Mouse (Mus musculus): ENCODE results near the gene Lsamp. TPM values are rescaled to one million over a fixed set of nuclear protein-coding genes. Genes with fewer than 3 reads are reported as not detected.

Lsamp gene
- polyA plus RNA-seq, 1 experiment from 2014 or later, result 1.3 TPM

- Histone ChIP-seq H3K9me3 (ENCODE audit: control insufficient read depth, low read length) (no peaks in the 10 kb centered on the region), H3K36me3 (ENCODE audit: control insufficient read depth, insufficient read depth, low read length) (no peaks in the 10 kb centered on the region), H3K27me3 (replicated peaks; ENCODE audit: control insufficient read depth, insufficient read depth, low read length) (no peaks in the 10 kb centered on the region), H3K4me1 (replicated peaks; ENCODE audit: control insufficient read depth, insufficient read depth, low read length) (no peaks in the 10 kb centered on the region), H3K9ac (ENCODE audit: low read depth, low read length) (no peak overlapping the region), H3K4me2 (no peak overlapping the region), H3K27ac (ENCODE audit: low read depth, low read length) (no peak overlapping the region), H3K4me3 (ENCODE audit: low read depth, low read length) (no peak overlapping the region)
- WGBS, result 75% methylated on average over 5 of the region's 5 CpGs
- DNase-seq (ENCODE audit: low spot score) (no peak), ATAC-seq (replicated peaks; ENCODE audit: low FRiP score) (no peak)
These were observed 487.8 kb downstream of the Lsamp start for GRCm38 (mm10) chr16:40471967-40472366.

GRCm38 (mm10) chr16:40491606-40492005 is 507.4 kb downstream of the Lsamp start:
- H3K9me3 ChIP-seq (ENCODE audit: control insufficient read depth, low read length), result no peaks in the 10 kb centered on the region
- no peaks in the 10 kb centered on the region for H3K4me1 ChIP-seq (replicated peaks; ENCODE audit: control insufficient read depth, insufficient read depth, low read length)
- no peaks in the 10 kb centered on the region for H3K27me3 ChIP-seq (replicated peaks; ENCODE audit: control insufficient read depth, insufficient read depth, low read length)
- no peak overlapping the region for H3K9ac ChIP-seq (ENCODE audit: low read depth, low read length)
- ATAC-seq (replicated peaks; ENCODE audit: low FRiP score) (no peak), DNase-seq (ENCODE audit: low spot score) (no peak)
- 90% methylated on average over 2 of the region's 2 CpGs for WGBS
- no peak overlapping the region for H3K4me2 ChIP-seq
- no peak overlapping the region for H3K27ac ChIP-seq (ENCODE audit: low read depth, low read length)
- H3K36me3 ChIP-seq (ENCODE audit: control insufficient read depth, insufficient read depth, low read length), result no peaks in the 10 kb centered on the region
- no peak overlapping the region for H3K4me3 ChIP-seq (ENCODE audit: low read depth, low read length)

GRCm38 (mm10) chr16:40504262-40504960 is 520.2 kb downstream of the Lsamp start:
- Histone ChIP-seq H3K9ac (ENCODE audit: low read depth, low read length) (no peak overlapping the region), H3K4me2 (no peak overlapping the region), H3K27me3 (replicated peaks; ENCODE audit: control insufficient read depth, insufficient read depth, low read length) (no peaks in the 10 kb centered on the region), H3K27ac (ENCODE audit: low read depth, low read length) (no peak overlapping the region), H3K4me3 (ENCODE audit: low read depth, low read length) (no peak overlapping the region), H3K36me3 (ENCODE audit: control insufficient read depth, insufficient read depth, low read length) (no peaks in the 10 kb centered on the region), H3K4me1 (replicated peaks; ENCODE audit: control insufficient read depth, insufficient read depth, low read length) (no peaks in the 10 kb centered on the region), H3K9me3 (ENCODE audit: control insufficient read depth, low read length) (no peaks in the 10 kb centered on the region)
- ATAC-seq (replicated peaks; ENCODE audit: low FRiP score), result no peak
- 76% methylated on average over 3 of the region's 3 CpGs for WGBS
- no peak for DNase-seq (ENCODE audit: low spot score)

- Histone ChIP-seq H3K9me3 (ENCODE audit: control insufficient read depth, low read length) (no peaks in the 10 kb centered on the region), H3K36me3 (ENCODE audit: control insufficient read depth, insufficient read depth, low read length) (no peaks in the 10 kb centered on the region), H3K27ac (ENCODE audit: low read depth, low read length) (no peak overlapping the region), H3K9ac (ENCODE audit: low read depth, low read length) (no peak overlapping the region), H3K4me2 (no peak overlapping the region), H3K4me3 (ENCODE audit: low read depth, low read length) (no peak overlapping the region), H3K27me3 (replicated peaks; ENCODE audit: control insufficient read depth, insufficient read depth, low read length) (no peaks in the 10 kb centered on the region), H3K4me1 (replicated peaks; ENCODE audit: control insufficient read depth, insufficient read depth, low read length) (no peaks in the 10 kb centered on the region)
- no peak for ATAC-seq (replicated peaks; ENCODE audit: low FRiP score)
- DNase-seq (ENCODE audit: low spot score), result no peak
- 78% methylated on average over 7 of the region's 7 CpGs for WGBS
These were observed 525.2 kb downstream of the Lsamp start for GRCm38 (mm10) chr16:40509146-40510030.

DNA sequence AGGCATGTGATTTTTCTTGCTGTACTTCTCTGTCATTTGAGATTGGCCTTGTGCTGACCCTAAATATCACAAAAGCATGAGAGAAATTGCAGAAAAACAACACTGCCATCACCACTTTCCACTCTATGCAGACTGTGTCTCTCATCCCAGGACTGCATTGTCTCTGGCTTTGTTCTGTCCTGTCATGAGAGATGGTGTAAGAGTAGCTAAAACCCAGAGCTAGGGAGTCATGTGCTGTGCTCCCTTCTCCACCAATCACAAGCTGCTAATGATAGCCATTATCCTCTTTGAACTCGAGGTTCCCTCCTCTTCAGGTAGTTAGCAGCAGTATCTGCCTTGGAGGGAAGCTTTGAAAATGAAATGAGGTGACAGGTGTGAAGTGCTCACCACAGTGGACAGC is 552.6 kb downstream of the Lsamp start:
- Histone ChIP-seq H3K4me1 (replicated peaks; ENCODE audit: control insufficient read depth, insufficient read depth, low read length) (no peaks in the 10 kb centered on the region), H3K36me3 (ENCODE audit: control insufficient read depth, insufficient read depth, low read length) (no peaks in the 10 kb centered on the region), H3K27ac (ENCODE audit: low read depth, low read length) (no peak overlapping the region), H3K9ac (ENCODE audit: low read depth, low read length) (no peak overlapping the region), H3K4me3 (ENCODE audit: low read depth, low read length) (no peak overlapping the region), H3K9me3 (ENCODE audit: control insufficient read depth, low read length) (no peaks in the 10 kb centered on the region), H3K4me2 (no peak overlapping the region), H3K27me3 (replicated peaks; ENCODE audit: control insufficient read depth, insufficient read depth, low read length) (no peaks in the 10 kb centered on the region)
- ATAC-seq (replicated peaks; ENCODE audit: low FRiP score) (no peak), DNase-seq (ENCODE audit: low spot score) (no peak)
- WGBS, result 21% methylated on average over 1 of the region's 1 CpGs

GRCm38 (mm10) chr16:40549663-40550062 is 565.5 kb downstream of the Lsamp start:
- Histone ChIP-seq H3K9me3 (ENCODE audit: control insufficient read depth, low read length) (no peaks in the 10 kb centered on the region), H3K4me1 (replicated peaks; ENCODE audit: control insufficient read depth, insufficient read depth, low read length) (no peaks in the 10 kb centered on the region), H3K9ac (ENCODE audit: low read depth, low read length) (no peak overlapping the region), H3K27ac (ENCODE audit: low read depth, low read length) (no peak overlapping the region), H3K4me2 (no peak overlapping the region), H3K36me3 (ENCODE audit: control insufficient read depth, insufficient read depth, low read length) (no peaks in the 10 kb centered on the region), H3K4me3 (ENCODE audit: low read depth, low read length) (no peak overlapping the region), H3K27me3 (replicated peaks; ENCODE audit: control insufficient read depth, insufficient read depth, low read length) (no peaks in the 10 kb centered on the region)
- DNase-seq (ENCODE audit: low spot score) (no peak), ATAC-seq (replicated peaks; ENCODE audit: low FRiP score) (no peak)
- WGBS, result 91% methylated on average over 4 of the region's 4 CpGs

DNA sequence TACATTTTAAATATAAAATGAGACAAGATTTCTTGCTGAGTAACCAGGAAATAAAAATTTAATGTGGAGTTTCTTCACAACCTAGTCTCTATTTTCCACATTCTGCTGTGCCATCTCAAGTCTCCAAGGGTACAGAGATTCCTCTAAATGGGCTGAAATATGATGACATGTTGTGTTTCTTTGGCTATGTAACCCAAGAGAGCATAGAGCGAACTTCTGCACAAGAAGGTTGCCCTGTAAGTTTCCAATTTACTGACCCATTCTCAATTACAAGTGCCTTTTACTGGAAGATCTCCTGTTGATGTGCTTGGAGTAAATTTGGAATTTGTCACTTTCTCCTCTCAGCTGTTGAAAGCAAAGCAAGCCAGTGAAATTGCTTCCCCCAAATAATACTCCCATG is 571.4 kb downstream of the Lsamp start:
- Histone ChIP-seq H3K4me1 (replicated peaks; ENCODE audit: control insufficient read depth, insufficient read depth, low read length) (no peaks in the 10 kb centered on the region), H3K27me3 (replicated peaks; ENCODE audit: control insufficient read depth, insufficient read depth, low read length) (no peaks in the 10 kb centered on the region), H3K4me2 (no peak overlapping the region), H3K9me3 (ENCODE audit: control insufficient read depth, low read length) (no peaks in the 10 kb centered on the region), H3K9ac (ENCODE audit: low read depth, low read length) (no peak overlapping the region), H3K27ac (ENCODE audit: low read depth, low read length) (no peak overlapping the region), H3K36me3 (ENCODE audit: control insufficient read depth, insufficient read depth, low read length) (no peaks in the 10 kb centered on the region), H3K4me3 (ENCODE audit: low read depth, low read length) (no peak overlapping the region)
- ATAC-seq (replicated peaks; ENCODE audit: low FRiP score), result no peak
- 76% methylated on average over 1 of the region's 1 CpGs for WGBS
- DNase-seq (ENCODE audit: low spot score), result no peak

- H3K4me3 ChIP-seq (ENCODE audit: low read depth, low read length), result no peak overlapping the region
- H3K27me3 ChIP-seq (replicated peaks; ENCODE audit: control insufficient read depth, insufficient read depth, low read length), result no peaks in the 10 kb centered on the region
- H3K9ac ChIP-seq (ENCODE audit: low read depth, low read length), result no peak overlapping the region
- no peak overlapping the region for H3K4me2 ChIP-seq
- H3K4me1 ChIP-seq (replicated peaks; ENCODE audit: control insufficient read depth, insufficient read depth, low read length), result no peaks in the 10 kb centered on the region
- no peak overlapping the region for H3K27ac ChIP-seq (ENCODE audit: low read depth, low read length)
- no peak for ATAC-seq (replicated peaks; ENCODE audit: low FRiP score)
- H3K36me3 ChIP-seq (ENCODE audit: control insufficient read depth, insufficient read depth, low read length), result no peaks in the 10 kb centered on the region
- H3K9me3 ChIP-seq (ENCODE audit: control insufficient read depth, low read length), result no peaks in the 10 kb centered on the region
- DNase-seq (ENCODE audit: low spot score), result no peak
- WGBS, result 88% methylated on average over 5 of the region's 5 CpGs
These were observed 573.6 kb downstream of the Lsamp start for GRCm38 (mm10) chr16:40557680-40558249.
